23 mouse cellular contexts compared by ENCODE assay signal in genomic region chr1:182687146-182687545, GRCm38 (mm10).
"Had no signal": no experiment of that assay in that cellular context is flagged by ENCODE, and none has a peak within 500 bp of the region (broad histone marks: within the 10 kb centered on the region; RNA-seq: fewer than 3 reads in every experiment).

No protein-coding gene starts in this region.

- H3K4me3 ChIP-seq: gastrocnemius, adult 2 months; heart, embryonic 10.5 days; heart, embryonic 12.5 days; hindbrain, embryonic 10.5 days; hindbrain, embryonic 12.5 days; intestine, embryonic 15.5 days; layer of hippocampus, adult 2 months; left cerebral cortex, adult 2 months; limb, embryonic 10.5 days; limb, embryonic 12.5 days had no signal

- DNase-seq: gastrocnemius, adult 2 months; gastrocnemius, postnatal 10 days; gastrocnemius, postnatal 25 days; heart, adult 18-20 months; heart, postnatal 10 days; heart, postnatal 4 days; kidney, adult 18-20 months; kidney, adult 8-10 months; kidney, postnatal 10 days; kidney, postnatal 25 days; kidney, postnatal 4 days had no signal

- ATAC-seq: inflammation-experienced regulatory T-cells, adult 6 months; intestine, embryonic 15.5 days; intestine, postnatal 0 days had no signal

- H3K9me3 ChIP-seq: heart, embryonic 10.5 days; hindbrain, embryonic 10.5 days; hindbrain, embryonic 12.5 days; intestine, embryonic 15.5 days; limb, embryonic 10.5 days; limb, embryonic 12.5 days had no signal

- H3K36me3 ChIP-seq: heart, embryonic 10.5 days; heart, embryonic 12.5 days; hindbrain, embryonic 10.5 days; hindbrain, embryonic 12.5 days; intestine, embryonic 15.5 days; limb, embryonic 10.5 days; limb, embryonic 12.5 days had no signal

- H3K4me2 ChIP-seq: heart, embryonic 12.5 days; hindbrain, embryonic 12.5 days; hindbrain, embryonic 14.5 days; intestine, embryonic 15.5 days; limb, embryonic 12.5 days had no signal

- H3K9ac ChIP-seq: heart, embryonic 12.5 days; hindbrain, embryonic 12.5 days; hindbrain, embryonic 14.5 days; intestine, embryonic 15.5 days; limb, embryonic 12.5 days had no signal

- H3K27me3 ChIP-seq: intestine, embryonic 15.5 days; limb, embryonic 12.5 days had no signal

- H3K27ac ChIP-seq: gastrocnemius, adult 2 months; heart, embryonic 10.5 days; hindbrain, embryonic 10.5 days; hindbrain, embryonic 12.5 days; hindbrain, embryonic 14.5 days; intestine, embryonic 15.5 days; layer of hippocampus, adult 2 months; left cerebral cortex, adult 2 months; limb, embryonic 10.5 days; limb, embryonic 12.5 days had no signal
